Mouse (Mus musculus): Measurements from ENCODE around the gene Neurod2.

Gene Neurod2

DNA sequence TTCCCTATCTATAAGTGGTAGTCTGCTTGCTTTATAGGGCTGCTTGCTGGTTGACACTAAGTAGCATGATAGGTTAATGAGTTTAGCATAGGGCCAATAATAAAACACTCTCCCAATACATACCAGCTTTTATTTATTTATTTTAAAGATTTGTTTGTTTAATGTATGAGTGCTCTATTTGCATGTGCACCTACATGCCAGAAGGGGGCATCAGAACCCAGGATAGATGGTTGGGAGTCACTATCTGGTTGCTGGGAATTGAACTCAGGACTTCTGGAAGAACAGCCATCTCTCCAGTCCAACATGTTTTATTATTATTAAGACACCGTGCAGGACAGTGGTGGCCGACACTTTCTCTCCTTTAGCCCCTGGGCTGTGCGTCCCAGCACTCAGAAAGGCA, 2.7 kb upstream of the Neurod2 start:
- Histone ChIP-seq H3K27me3 (ENCODE audit: insufficient read depth, low read length) (peaks cover 100% of the 10 kb centered on the region), H3K4me1 (replicated peaks; ENCODE audit: low read depth, low read length) (peaks cover 54% of the 10 kb centered on the region), H3K36me3 (ENCODE audit: insufficient read depth, low read length) (no peaks in the 10 kb centered on the region), H3K4me3 (replicated peaks; ENCODE audit: low read length) (no peak overlapping the region), H3K9me3 (ENCODE audit: low read length) (no peaks in the 10 kb centered on the region)
- TF ChIP-seq POU5F1 (IDR thresholded peaks at IDR 0.05; ENCODE audit: borderline replicate concordance, low read length), result no peak
- TF ChIP-seq CTCF (conservative IDR thresholded peaks at IDR 0.05; ENCODE audit: low read length), result peak; percentile 45

DNA sequence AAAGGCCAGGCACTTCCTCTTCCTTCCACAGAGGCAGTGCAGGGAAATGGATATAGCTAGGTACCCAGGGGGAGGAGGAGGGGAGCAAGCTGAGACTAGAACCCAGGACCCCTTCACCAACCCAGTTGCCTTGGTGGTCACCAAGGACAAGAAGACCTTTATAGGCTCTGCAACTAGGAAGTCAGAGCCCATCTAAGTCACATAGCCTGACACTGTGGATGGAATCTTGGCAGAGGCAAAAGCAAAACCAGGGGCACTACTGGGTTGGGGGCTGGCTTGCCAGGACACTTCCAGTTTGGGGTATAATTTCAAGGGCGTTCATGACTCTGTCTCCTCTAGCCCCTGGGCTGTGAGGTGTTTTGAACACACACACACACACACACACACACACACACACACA, 2.0 kb upstream of the Neurod2 start:
- Histone ChIP-seq H3K9me3 (ENCODE audit: low read length) (no peaks in the 10 kb centered on the region), H3K27me3 (ENCODE audit: insufficient read depth, low read length) (peaks cover 100% of the 10 kb centered on the region), H3K4me1 (replicated peaks; ENCODE audit: low read depth, low read length) (peaks cover 58% of the 10 kb centered on the region), H3K4me3 (replicated peaks; ENCODE audit: low read length) (no peak overlapping the region), H3K36me3 (ENCODE audit: insufficient read depth, low read length) (no peaks in the 10 kb centered on the region)
- TF ChIP-seq NANOG (IDR thresholded peaks at IDR 0.05; ENCODE audit: borderline replicate concordance, low read length) (no peak), CTCF (conservative IDR thresholded peaks at IDR 0.05; ENCODE audit: low read length) (no peak), POU5F1 (IDR thresholded peaks at IDR 0.05; ENCODE audit: borderline replicate concordance, low read length) (no peak)

DNA sequence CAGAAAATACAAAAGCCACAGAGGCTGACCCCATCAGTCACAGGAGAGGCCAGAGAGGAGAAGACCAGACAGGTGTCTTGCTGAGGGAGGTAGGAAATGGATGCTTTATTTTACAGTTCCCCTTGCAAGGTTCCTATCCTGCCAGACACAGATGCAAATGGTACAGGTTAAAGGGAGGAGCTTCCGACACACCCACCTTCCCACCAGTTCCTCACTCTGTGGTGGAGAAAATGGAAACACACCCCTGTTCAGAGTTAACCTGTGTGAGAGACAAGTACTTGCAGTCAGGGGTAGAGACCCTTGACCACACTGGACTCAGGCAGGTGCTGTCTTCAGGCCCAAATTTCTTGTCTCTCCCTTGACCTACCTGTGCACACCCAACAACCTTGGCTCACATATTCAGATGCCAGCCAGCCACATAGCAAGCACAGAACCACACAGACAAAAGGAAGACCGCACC, 1.3 kb upstream of the Neurod2 start:
- Histone ChIP-seq H3K36me3 (ENCODE audit: insufficient read depth, low read length) (no peaks in the 10 kb centered on the region), H3K27me3 (ENCODE audit: insufficient read depth, low read length) (peaks cover 100% of the 10 kb centered on the region), H3K4me3 (replicated peaks; ENCODE audit: low read length) (no peak overlapping the region), H3K4me1 (replicated peaks; ENCODE audit: low read depth, low read length) (peaks cover 55% of the 10 kb centered on the region), H3K9me3 (ENCODE audit: low read length) (no peaks in the 10 kb centered on the region)
- TF ChIP-seq NANOG (IDR thresholded peaks at IDR 0.05; ENCODE audit: borderline replicate concordance, low read length) (no peak), CTCF (conservative IDR thresholded peaks at IDR 0.05; ENCODE audit: low read length) (no peak), POU5F1 (IDR thresholded peaks at IDR 0.05; ENCODE audit: borderline replicate concordance, low read length) (no peak)

DNA sequence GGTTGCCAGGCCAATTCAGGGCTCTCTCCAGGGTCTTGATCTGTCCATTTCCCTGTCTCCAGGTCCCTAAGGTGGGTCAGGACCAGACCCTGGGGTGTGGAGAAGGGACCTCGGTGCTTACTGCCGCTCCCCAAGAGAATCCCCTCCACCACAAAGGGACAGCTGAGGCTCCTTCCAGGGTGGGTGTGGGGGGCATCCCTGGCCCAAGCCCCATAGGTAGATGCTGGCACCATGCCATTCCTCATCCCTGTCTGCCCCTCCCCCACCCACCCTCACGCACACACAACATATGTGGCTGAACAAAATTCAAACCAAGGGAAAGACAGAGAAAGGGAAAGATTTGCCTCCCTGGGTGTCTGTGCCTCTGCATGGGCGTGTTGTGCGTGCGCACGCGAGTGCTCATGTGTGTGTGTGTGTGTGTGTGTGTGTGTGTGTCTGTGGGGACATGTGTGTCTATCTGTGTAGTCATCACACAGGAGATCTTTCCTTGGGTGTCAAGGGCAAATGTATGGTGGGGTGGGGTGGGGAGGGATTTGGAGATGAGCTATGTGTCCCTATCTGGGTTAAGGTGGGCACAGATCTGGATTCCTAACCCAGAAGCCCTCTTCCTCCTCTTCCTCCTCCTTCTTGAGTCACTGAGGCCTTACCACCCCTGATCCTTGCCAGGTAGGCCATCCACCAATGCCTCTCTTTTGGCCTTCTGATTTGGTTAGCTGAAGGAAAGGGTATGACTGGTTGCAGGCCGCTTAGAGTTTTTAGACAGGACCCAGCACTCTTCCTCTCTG, 704 bp upstream of the Neurod2 start:
- H3K9me3 ChIP-seq (ENCODE audit: low read length), result no peaks in the 10 kb centered on the region
- no peaks in the 10 kb centered on the region for H3K36me3 ChIP-seq (ENCODE audit: insufficient read depth, low read length)
- H3K4me1 ChIP-seq (replicated peaks; ENCODE audit: low read depth, low read length), result peaks cover 55% of the 10 kb centered on the region
- peak overlapping the region; percentile 70; the same call in 1 of the 2 replicates for H3K4me3 ChIP-seq (replicated peaks; ENCODE audit: low read length)
- TF ChIP-seq CTCF (conservative IDR thresholded peaks at IDR 0.05; ENCODE audit: low read length) (no peak), POU5F1 (IDR thresholded peaks at IDR 0.05; ENCODE audit: borderline replicate concordance, low read length) (no peak), NANOG (IDR thresholded peaks at IDR 0.05; ENCODE audit: borderline replicate concordance, low read length) (no peak)
- peaks cover 100% of the 10 kb centered on the region for H3K27me3 ChIP-seq (ENCODE audit: insufficient read depth, low read length)

DNA sequence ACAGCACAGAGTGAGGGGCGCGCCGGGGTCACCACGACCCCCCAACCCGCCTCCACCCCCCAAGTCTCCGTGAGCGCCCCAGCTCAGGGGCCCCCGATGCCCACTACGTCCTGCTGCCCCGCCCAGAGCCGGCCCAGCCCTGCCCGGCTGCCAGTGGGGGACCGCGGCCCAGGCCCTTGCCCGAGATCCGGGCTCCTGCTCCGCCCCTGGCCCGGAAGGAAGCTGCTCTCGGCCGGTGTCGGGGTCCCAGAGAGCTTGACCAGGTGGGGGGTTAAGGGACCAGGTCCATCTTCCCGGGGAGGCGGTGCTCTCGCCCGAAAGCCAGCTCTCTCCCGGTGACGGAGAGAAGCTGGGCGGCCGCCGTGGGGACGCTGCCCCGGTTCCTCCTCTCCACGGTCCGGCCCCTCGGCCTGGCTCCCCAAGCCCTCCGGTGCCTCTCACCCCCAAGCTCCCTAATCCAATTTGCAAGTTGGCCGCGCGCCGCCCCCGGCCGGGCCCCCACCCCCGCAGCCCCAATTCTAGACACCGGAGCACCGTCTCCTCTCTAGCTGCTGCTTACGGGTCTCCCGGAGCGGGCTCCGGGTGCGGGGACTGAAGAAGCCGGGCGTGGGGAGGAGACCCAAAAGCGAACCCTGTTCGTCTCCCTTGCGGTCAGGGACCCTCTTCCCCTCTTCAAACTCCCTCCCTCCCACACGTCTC, 928 bp downstream of the Neurod2 start:
- Histone ChIP-seq H3K27me3 (ENCODE audit: insufficient read depth, low read length) (peaks cover 100% of the 10 kb centered on the region), H3K36me3 (ENCODE audit: insufficient read depth, low read length) (no peaks in the 10 kb centered on the region), H3K4me1 (replicated peaks; ENCODE audit: low read depth, low read length) (peaks cover 51% of the 10 kb centered on the region), H3K9me3 (ENCODE audit: low read length) (no peaks in the 10 kb centered on the region), H3K4me3 (replicated peaks; ENCODE audit: low read length) (peak overlapping the region; percentile 70)
- TF ChIP-seq POU5F1 (IDR thresholded peaks at IDR 0.05; ENCODE audit: borderline replicate concordance, low read length), result no peak
- TF ChIP-seq NANOG (IDR thresholded peaks at IDR 0.05; ENCODE audit: borderline replicate concordance, low read length), result no peak
- TF ChIP-seq CTCF (conservative IDR thresholded peaks at IDR 0.05; ENCODE audit: low read length), result no peak

DNA sequence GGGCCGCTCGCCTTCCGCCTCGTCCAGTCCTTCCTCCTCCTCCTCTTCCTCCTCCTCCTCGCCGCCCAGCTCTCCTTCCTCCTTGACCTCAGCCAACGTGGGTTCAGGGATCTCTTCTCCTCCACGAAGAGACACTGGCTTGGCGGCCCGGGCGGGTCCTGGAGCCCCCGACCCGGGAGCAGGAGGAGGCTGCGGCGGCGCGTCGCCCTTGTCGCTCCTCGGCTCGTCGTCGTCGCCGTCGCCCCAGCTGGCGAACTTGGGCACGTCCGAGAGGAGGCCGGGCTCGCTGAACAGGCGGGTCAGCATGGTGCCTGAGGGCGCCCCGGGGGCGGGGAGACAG, 1.4 kb downstream of the Neurod2 start:
- H3K27me3 ChIP-seq (ENCODE audit: insufficient read depth, low read length), result peaks cover 100% of the 10 kb centered on the region
- no peak for TF ChIP-seq CTCF (conservative IDR thresholded peaks at IDR 0.05; ENCODE audit: low read length)
- TF ChIP-seq POU5F1 (IDR thresholded peaks at IDR 0.05; ENCODE audit: borderline replicate concordance, low read length), result no peak
- no peak for TF ChIP-seq NANOG (IDR thresholded peaks at IDR 0.05; ENCODE audit: borderline replicate concordance, low read length)
- no peaks in the 10 kb centered on the region for H3K9me3 ChIP-seq (ENCODE audit: low read length)
- peak overlapping the region; percentile 70 for H3K4me3 ChIP-seq (replicated peaks; ENCODE audit: low read length)
- H3K4me1 ChIP-seq (replicated peaks; ENCODE audit: low read depth, low read length), result peaks cover 51% of the 10 kb centered on the region
- H3K36me3 ChIP-seq (ENCODE audit: insufficient read depth, low read length), result no peaks in the 10 kb centered on the region

DNA sequence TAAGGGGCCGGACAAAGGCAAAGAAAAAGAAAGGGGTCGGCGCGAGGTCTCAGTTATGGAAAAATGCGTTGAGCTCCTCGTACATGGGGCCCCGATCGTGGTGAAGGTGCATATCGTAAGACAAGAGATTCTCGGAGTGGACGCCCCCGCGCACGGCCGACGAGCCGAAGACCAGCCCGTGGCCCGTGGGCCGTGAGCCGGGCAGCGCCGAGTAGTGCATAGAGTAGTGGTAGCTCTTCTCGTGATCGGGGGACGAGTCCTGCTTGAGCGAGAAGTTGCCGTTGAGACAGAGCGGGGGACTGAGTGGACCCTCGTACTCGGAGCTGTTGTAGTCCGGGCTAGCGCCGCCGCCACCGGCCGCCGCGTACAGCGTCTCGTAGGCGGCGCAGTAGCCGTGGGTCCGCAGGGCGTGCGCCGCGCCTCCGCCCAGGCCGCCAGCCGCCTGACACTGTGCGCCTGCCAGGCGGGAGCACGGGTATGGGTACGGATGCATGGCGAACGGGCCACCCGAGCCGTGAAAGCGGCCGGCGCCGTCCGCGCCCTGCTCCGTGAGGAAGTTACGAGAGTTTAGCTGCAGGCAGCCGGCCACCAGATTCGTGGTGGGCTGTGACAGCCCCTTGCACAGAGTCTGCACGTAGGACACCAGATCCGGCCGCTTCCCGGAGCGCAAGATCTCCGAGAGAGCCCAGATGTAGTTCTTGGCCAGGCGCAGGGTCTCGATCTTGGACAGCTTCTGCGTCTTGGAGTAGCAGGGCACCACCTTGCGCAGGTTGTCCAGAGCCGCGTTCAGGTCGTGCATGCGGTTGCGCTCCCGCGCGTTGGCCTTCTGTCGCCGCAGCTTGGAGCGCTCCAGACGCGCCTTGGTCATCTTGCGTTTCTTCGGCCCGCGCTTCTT, 2.1 kb downstream of the Neurod2 start:
- Histone ChIP-seq H3K36me3 (ENCODE audit: insufficient read depth, low read length) (no peaks in the 10 kb centered on the region), H3K4me3 (replicated peaks; ENCODE audit: low read length) (peak overlapping the region; percentile 70), H3K4me1 (replicated peaks; ENCODE audit: low read depth, low read length) (peaks cover 54% of the 10 kb centered on the region), H3K9me3 (ENCODE audit: low read length) (no peaks in the 10 kb centered on the region), H3K27me3 (ENCODE audit: insufficient read depth, low read length) (peaks cover 100% of the 10 kb centered on the region)
- TF ChIP-seq NANOG (IDR thresholded peaks at IDR 0.05; ENCODE audit: borderline replicate concordance, low read length), result no peak
- TF ChIP-seq POU5F1 (IDR thresholded peaks at IDR 0.05; ENCODE audit: borderline replicate concordance, low read length), result no peak
- no peak for TF ChIP-seq CTCF (conservative IDR thresholded peaks at IDR 0.05; ENCODE audit: low read length)

DNA sequence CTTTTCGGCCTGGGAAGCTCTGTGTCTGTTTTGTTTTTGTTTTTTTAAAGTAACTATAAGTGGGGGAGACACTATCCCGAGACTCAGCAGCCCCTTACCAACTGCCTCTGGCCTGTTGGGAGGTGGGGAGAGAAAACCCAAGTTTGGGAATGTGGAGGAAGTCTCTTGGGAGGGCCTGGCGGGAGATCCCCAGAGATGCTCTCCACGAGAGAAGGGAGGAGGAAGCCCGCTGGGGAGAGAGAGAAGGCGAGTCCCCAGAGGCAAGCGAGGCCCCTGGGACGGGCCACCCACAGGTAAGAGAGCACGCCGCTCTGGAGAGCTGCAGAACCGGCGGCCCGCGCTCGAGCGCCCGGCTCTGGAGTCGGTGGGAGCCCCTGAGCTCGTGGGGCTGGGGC, 2.7 kb downstream of the Neurod2 start:
- Histone ChIP-seq H3K4me3 (replicated peaks; ENCODE audit: low read length) (peak overlapping the region; percentile 70), H3K9me3 (ENCODE audit: low read length) (no peaks in the 10 kb centered on the region), H3K27me3 (ENCODE audit: insufficient read depth, low read length) (peaks cover 100% of the 10 kb centered on the region), H3K36me3 (ENCODE audit: insufficient read depth, low read length) (no peaks in the 10 kb centered on the region), H3K4me1 (replicated peaks; ENCODE audit: low read depth, low read length) (peaks cover 54% of the 10 kb centered on the region)
- TF ChIP-seq POU5F1 (IDR thresholded peaks at IDR 0.05; ENCODE audit: borderline replicate concordance, low read length) (no peak), CTCF (conservative IDR thresholded peaks at IDR 0.05; ENCODE audit: low read length) (no peak), NANOG (IDR thresholded peaks at IDR 0.05; ENCODE audit: borderline replicate concordance, low read length) (no peak)
